Mouse (Mus musculus) liver, adult 2 months (tissue): ENCODE measurements at regions not wholly inside any gene's neighbourhood (a gene's known extent, or its start where the extent isn't known, plus 50 kb on each side); places are given as distances from the start of the nearest gene placed in this dataset.

Experiments used
- CTCF ChIP-seq: fragments of 200-500 bp; IDR thresholded peaks from 2 replicates; pipeline ENCODE4 v1.5.1; 2011; ENCODE audit warnings: low read depth, low read length, control low read depth
- POLR2A ChIP-seq: fragments of 200-500 bp; IDR thresholded peaks from 2 replicates; pipeline ENCODE4 v1.6.1; 2011; ENCODE audit warnings: low read length, control low read depth; ENCODE audit not compliant: insufficient read depth; ENCODE audit errors: extremely low read depth

DNA sequence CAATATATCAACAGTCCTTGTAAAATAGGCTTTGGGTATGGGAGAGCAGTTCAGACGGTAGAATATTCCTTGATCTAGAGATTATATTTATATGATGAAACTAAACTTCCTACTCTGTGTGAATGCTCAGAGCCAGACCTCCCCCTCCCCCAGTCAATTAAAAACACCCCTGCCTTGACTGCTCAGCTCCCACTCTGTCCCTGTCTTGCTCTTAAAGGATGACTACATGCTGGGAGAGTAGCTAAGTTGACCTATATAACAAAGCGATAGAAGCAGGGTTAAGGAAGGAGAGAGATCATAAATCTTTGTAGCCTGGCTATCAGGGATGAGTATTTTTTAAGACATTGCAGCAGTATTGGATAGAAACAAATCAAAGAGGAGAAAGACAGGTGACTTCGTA lies 875.4 kb upstream of the Gm7489 start:
- TF ChIP-seq POLR2A (no peak), CTCF (no peak)
